Mouse (Mus musculus) cerebellum, adult 11-12 months (tissue): Measurements from ENCODE around the gene Psmd8.
"Not testable (repeated sequence)": the region's sequence is repeated elsewhere in the genome, so short reads cannot be mapped to it uniquely, and the experiment has no call there.

ENCODE experiments used
- DNase-seq: peaks from one replicate; pipeline ENCODE4 v3.0.0; 2022

Gene Psmd8

DNA sequence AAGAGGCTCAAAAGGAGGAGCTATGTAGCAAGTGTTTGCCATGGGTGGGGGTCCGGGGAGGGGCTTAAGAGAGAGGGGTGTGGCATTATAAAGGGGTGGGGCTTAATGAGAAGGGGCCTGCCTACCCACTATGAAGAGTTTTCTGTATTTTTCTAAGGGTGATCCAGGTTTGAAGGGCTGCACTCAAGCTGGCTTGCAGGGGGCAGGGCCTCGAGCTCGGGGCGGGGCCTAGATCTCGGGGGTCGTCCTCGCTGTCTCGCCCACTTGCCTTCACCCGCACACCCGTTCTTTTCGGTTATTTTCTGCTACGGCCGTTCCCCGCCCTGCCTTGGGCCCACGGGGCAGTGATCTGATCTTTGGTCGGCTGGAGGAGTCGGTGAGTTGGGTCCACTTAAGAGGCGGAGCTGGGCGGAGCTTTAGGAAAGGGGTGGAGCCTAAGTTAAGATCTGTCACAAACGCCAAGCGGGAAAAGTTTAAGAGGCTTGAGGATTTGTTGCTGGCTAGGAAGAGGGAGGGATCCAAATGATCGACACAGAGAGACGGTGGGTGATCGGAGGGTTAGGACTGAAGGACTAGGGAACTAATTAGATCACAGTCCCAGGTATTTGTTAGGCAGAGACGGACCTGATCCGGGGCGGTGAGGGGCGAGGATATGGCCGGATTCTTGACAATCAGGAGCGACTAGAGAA is 10.3 kb downstream of the Psmd8 start, which contains the start of the genes Ggn and Spred3:
Ggn (plus strand) TSS at position 145 of the 689 bp plus-strand sequence.
Spred3 (minus strand) TSS at position 346 of the 689 bp plus-strand sequence.
- DNase-seq = peak; percentile 79

- peak; percentile 86 for DNase-seq
Measured at GRCm38 (mm10) chr7:29169231-29170065, 11.1 kb downstream of the Psmd8 start.

- peak; percentile 74 for DNase-seq
Measured at GRCm38 (mm10) chr7:29168791-29169230, 11.7 kb downstream of the Psmd8 start.

DNA sequence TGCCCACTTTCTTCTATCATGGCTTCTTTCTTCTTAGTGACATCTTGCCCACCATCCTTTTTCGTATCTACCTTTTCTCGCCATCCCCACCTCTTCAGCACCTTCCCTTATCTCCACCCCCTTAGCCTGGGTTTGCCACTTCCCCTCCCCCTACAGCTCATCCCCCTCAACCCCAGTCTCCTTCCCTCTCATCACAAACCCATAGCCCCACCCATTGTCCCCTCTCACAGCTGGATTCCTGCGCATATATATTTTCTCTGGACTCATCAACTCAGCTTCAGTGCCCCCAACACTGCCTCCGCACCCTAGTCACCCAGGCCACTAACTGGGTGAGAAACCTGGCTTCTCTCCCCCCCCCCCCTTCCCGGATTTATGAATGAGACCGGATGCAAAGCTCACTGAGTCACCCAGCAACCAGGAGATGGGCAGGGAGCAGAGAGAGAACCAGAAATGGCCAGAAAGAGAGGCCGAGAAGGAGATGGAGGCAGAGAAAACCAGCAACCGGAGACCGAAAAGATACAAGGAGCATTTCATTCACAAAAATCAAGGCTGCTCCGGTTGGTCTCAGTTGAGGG is 12.3 kb downstream of the Psmd8 start:
- DNase-seq = peak; percentile 51

DNA sequence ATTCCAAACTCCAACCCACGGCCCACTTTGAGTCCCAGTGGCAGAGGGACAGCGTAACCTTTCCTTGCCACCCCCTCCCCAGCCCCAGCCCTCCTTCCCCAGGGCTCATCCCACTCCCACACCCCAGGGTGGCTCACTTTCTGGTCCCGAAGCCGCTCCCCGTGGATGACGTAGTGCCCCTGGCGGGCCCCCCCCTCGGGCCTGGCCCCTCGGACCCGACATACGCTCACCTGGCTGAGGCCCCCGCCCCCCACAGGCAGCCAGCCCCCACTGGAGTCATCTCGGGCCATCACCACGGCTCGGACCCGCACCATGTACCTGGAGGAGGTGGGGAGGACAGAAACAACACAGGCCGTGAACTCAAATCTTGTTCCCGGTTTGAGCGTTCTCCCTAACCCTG is 12.8 kb downstream of the Psmd8 start:
- DNase-seq = peak; percentile 48

DNA sequence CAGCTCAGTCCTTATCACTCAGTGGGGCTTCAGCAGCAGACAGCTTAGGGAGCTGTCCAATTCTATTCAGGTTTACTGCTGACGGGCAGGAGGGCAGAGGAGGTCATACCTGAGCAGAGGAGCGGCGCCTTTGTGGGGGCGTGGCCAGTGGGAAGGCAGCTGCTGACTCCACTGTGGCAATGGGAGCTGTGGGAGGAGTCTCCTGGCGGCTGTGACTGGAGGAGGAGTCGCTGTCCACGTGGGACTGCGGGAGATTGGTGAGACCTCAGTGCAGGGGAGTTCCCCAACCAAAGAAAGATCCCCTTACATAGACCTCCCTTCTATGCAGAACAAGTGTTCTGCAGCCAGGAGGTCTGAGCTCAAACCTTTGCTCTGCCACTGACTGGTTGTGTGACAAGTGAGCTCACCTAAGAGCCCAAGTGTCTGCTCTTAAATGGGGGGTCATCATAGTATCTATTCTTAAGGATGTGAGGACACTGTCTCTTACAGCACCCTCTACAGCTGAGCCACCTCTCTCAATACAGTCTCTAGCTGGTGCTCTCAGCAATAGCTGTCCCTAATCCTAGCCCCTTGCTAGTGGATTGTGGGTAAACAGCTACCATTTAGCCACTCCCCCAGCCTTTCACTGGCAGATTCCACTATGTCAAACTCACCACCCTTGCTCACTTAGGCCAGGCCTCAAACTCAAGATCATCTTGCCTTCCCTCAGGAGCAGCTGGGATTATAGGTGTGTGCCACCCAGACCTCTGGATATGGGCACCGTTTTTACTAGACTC is 17.6 kb downstream of the Psmd8 start:
- no peak for DNase-seq

GRCm38 (mm10) chr7:29162294-29162693 is 18.2 kb downstream of the Psmd8 start:
- no peak for DNase-seq

DNA sequence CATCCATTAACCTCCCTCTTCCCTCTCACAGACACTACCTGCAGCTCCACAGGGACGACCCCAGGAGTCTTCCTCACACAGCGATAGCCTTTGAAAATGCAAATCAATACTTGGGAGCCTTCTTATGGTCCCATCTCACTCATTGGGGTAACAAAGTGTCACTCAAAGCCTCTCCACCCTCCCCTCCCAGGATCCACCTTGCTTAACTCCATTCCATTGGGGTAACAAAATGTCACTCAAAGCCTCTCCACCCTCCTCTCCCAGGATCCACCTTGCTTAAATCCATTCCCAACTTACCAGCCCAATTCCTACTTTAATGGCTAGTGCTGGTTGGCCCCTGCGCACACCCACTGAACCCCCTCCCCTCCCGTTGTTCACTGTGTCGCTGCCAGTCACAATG is 22.2 kb downstream of the Psmd8 start:
- peak; percentile 22 for DNase-seq

GRCm38 (mm10) chr7:29155838-29156782 is 24.4 kb downstream of the Psmd8 start, which contains the start of gene Fam98c:
TSS of gene Fam98c (minus strand) at chr7:29156234.
- DNase-seq = peak; percentile 90

- peak; percentile 93 for DNase-seq
Measured at GRCm38 (mm10) chr7:29155196-29155837, 25.2 kb downstream of the Psmd8 start.

DNA sequence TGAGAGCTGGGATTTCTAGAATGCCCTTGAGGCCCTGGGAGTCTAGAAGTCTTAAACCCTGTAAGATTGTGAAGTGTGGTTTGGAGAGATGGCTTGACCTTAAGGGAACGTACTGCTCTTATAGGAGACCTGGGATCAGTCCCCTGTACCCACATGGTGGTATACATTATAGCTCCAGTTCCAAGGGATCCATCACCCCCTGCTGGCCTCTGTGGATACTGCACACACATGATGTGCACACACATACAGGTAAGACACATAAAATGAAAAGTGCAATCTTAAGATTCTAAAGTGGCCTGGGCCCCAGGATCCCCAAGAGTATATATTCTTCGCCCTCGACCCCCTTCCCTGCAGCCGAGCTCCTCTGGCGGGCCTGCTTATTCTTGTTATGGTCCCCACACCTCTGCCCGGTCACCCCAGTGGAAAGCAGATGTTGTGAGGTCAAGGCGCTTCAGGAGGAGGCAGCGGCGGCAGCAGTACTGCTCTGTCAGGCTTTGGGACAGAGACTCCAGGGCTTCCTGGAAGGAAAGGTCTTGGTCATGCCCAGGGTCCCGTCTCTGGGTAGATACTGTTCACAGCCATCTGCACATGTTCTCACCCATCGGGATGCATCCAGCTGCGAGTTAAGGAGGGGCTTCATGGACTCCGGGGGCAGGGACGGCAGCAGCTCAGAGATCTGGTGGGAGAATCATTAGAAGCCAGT is 26.3 kb downstream of the Psmd8 start:
- peak; percentile 49 for DNase-seq

DNA sequence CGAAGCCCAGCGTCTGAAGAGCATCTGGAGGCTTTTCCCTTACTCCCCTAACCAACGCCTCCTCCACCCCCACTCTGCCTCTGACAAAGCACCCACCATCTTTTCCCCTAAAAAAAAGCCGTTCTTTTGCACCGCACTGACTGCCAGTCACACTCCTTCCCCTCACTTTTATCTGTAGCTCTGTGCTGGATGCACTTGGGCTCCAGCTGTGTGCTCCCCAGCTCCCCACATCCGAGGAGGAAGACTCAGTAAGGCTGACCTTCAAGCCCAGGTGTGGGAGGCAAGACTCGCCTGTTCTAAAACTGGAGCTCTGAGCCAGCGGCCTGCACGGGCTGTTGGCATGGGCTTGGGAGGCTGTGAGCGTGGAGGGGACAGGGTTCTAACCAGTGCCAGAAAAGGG is 29.0 kb downstream of the Psmd8 start:
- DNase-seq = no peak

DNA sequence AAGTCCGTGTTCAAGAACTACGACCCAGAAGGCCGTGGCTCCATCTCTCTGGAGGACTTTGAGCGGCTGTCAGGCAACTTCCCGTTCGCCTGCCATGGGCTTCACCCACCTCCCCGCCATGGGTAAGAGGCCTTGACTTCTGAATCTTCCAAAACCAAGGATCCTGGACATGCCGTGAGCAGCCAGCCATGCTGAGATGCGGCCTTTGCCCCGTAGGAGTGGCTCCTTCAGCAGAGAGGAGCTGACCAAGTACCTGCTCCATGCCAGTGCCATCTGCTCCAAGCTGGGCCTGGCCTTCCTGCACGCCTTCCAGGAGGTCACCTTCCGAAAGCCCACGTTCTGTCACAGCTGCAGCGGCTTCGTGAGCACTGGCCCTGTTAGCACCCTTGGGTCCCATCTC is 31.7 kb downstream of the Psmd8 start:
- no peak for DNase-seq

- no peak for DNase-seq
Measured at GRCm38 (mm10) chr7:29146625-29147367, 33.7 kb downstream of the Psmd8 start.

DNA sequence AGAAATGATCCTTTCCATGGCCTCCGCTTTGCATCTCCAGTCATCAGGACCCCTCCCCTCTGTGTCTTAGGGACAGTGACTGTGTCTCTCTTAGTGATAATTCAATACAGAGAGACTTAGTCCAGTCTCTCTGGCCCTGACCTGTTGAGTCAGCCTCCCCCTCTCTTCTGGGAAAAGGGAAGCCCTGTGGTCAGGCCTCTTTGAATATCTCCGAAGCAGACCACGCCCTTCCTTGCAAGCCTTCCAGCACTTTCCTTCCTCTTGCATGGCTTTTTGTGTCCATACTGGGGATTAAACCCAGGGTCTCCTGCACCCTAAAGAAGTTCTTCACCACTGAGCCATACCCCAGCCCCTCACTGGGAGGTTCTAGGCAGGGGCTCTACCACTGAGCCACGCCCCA is 36.5 kb downstream of the Psmd8 start:
- DNase-seq = no peak

DNA sequence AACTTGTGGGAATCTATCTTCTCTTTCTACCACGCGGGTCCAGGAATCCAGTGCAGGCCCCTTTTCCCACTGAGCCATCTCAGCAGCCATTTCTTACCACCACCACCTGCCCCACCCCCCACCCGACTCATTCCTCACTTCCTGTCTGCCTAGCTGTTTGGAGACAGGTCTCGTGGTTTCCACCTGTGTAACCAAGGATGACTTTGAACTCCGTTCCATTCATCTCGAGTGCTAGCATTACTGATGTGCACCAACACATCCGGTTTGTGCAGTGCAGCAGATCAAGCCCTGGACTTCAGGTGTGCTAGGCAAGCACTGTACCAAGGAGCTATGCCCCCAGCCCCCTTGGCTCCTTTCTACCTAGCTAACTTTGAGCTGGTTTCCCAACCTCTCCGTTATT is 39.1 kb downstream of the Psmd8 start:
- no peak for DNase-seq

GRCm38 (mm10) chr7:29139237-29139636 is 41.3 kb downstream of the Psmd8 start:
- not testable (repeated sequence) for DNase-seq

GRCm38 (mm10) chr7:29137429-29137828 is 43.1 kb downstream of the Psmd8 start:
- no peak for DNase-seq

- no peak for DNase-seq
Measured at GRCm38 (mm10) chr7:29134693-29135386, 45.7 kb downstream of the Psmd8 start, which contains the start of gene Rasgrp4. TSS of gene Rasgrp4 (plus strand) at chr7:29134851.
